Mouse (Mus musculus): ENCODE data around the gene Trim23.
"Not testable (repeated sequence)": the region's sequence is repeated elsewhere in the genome, so short reads cannot be mapped to it uniquely, and the experiment has no call there.

Trim23 gene

DNA sequence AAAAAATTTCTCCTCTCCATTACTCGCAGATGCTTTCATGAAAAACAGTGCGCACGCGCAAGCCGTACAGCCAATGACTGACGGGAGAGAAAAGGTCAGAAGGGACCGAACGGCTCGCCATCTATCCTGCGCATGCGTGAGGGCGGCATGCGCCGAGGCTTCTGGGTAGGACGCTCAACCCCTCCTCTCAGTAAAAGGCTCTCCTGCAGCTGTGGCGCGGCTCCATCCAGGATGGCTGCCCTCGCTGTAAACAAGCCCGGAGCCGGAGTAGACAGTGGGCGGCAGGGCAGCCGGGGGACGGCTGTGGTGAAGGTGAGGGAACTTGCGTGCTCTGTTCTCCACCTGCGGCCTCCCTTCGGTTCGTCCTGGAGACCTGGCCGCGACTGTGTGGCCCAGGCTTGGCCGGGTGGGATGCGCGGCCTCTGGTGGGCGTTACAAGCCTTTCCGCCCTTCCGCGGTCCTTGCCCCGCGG lies at the start of gene Trim23:
Gene Trim23 (plus strand): TSS at position 148 of the 472 bp plus-strand sequence.
- DNase-seq, result peak; percentile 99

DNA sequence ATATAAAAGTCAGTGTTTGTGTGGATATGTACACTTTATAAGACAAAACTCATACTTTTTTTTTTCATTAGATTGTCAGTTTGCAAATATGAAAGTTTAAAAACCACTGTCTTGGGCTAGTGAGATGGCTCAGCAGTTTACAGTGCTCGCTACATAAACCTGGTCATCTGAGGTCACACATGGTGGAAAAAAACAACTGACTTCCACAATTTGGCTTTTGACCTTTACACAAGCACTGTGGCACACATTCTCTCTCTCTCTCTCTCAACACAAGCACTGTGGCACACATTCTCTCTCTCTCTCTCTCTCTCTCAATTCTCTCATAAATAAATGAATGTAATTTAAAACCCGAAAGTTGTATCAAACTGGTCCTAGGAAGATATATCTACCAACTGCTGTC lies 46.0 kb upstream of the Trim23 start:
- no peak for DNase-seq

DNA sequence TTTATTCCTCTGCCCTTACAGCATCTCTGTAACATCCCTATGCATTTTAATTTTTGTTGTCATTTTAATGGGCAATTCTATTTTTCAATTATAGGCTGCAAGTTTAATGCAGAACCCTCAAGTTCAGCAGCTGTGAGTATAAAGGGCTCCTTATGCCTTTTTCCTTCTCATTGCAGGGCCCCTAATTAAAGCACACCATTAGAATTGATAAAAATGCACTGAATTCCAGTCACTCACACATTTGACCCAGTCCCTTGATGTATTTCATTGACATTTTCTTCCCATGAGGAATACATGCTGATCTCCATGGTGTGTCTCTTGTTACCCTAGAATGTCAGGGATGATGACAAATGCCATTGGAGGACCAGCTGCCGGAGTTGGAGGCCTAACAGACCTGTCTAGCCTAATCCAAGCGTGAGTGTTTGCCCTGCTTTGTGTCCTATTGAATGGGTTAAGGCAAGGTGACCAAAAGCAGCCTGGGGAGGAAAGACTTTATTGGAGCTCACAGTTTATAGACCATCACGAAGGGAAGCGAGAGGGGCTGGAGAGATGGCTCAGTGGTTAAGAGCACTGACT lies 44.0 kb upstream of the Trim23 start:
- no peak for DNase-seq

DNA sequence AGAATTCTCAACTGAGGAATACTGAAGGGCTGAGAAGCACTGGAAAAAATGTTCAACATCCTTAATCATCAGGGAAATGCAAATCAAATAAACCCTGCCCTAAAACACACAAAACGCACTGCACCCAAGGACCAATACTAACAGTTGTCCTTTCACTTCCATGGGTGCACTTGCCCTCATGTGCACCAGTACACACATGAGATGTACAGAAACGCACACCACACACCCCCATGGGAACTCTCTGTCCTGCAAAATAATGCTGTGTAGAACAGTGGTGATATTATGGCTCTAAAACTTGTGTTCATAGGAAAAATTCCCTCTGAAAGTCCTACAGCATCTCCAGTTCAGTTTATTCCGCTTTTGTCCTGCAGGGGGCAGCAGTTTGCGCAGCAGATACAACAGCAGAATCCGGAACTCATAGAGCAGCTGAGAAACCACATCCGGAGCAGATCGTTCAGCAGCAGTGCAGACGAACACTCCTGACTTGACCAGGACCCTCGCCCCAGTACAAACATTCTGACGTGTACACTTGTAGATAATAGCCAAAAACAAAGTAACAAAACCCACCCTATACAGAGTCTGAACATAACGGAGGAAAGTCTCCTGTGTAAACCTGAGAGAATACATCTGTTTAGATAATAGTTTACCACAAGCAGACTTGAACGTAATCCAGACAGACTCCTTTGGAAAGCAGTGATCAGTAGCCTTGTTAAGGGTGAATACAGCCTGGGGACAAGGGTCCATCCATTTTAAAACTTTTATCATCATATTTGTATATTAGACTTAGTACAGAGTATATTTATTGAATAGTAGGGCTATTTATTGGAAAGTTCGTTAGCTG lies 39.0 kb upstream of the Trim23 start:
- DNase-seq, result peak; percentile 61

DNA sequence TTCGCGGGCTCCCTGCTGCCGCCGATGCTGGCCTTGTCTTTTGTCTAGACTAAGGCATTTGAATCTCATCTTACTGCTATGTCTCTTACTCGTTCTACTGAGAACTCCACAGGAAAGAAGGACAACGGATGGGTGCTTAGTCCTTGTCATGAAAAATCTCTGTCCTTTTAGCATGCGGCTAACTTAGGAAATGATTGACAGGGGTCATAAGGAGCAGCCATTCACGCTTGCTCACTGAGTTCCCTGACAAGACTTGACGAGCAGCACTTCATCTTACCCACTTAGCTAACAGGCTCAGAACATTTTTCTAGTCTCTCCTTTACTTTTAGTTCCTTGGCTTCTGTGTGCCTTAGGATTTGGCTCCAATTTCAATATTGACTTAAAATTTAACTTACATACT lies 33.7 kb upstream of the Trim23 start:
- DNase-seq, result no peak

DNA sequence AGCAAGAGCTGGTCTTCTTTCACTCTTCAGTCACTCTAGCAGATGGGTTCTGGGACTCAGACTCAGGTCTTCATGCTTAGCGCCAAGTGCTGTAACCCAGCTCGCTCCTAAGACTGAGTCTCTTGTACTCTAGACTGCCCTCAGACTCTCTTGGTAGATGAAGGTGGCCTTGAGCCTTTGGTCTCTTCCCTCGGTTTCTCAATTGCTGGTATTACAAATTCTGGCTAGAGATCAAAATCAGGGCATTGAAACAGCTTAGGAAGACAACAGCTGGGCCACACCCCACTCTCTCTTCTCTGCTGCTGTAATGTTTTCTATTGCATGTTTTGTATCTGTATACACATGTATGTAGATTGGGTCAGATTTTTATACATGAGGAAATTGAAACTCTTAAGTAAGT lies 33.0 kb upstream of the Trim23 start:
- DNase-seq, result no peak

DNA sequence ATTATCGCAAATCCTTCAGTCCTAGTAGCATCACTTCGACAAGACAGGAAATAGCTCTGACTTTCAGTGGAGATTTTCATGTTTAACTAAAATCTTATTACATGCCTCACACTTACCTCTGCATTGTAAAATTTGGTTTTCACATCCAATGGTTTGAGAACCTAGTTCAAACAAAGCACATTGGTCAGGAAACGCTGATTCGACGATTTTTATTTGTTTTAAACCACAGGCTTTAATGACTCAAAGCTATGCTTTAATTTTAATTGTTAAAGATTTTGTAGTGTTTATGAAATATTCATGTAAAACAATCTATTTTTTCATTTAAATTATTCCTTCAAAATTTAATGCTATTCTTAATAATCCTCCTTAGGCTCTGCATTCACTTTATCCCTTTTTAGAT lies 24.4 kb upstream of the Trim23 start:
- no peak for DNase-seq

DNA sequence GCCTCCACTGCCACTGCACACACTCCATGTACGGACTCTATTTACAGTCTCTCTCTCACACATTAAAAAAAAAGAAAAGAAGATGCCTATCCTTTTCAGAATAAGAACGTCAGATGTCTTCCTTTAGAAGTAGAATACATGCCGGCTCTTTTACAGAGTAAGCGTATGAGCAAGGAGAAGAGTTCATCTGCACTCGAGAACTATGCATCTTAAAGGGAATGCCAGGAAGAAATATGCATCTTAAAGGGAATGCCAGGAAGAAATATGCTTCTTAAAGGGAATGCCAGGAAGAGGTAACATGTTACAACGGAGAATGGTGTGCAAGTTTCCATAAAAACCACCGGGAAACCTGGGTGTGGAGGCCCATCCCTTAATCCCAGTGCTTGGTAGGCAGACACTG lies 23.5 kb upstream of the Trim23 start:
- DNase-seq, result no peak

DNA sequence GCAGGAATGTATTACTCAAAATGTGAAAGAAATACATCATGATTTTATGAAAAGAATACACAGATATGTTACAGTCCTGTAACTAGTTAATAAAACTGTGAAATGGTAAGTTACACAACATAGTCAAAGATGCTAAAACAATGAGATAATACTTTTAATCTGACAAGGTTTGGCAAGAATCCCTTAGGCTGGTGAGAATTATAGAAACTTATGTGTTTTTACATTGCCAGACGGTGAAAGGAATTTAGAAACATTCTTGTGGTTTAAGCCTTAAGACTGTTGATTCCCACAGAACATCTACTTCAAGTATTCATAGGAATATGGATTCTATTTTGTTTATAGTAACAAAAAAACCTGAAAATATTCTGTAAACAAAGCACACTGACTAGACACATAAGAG lies 22.9 kb upstream of the Trim23 start:
- DNase-seq, result no peak

DNA sequence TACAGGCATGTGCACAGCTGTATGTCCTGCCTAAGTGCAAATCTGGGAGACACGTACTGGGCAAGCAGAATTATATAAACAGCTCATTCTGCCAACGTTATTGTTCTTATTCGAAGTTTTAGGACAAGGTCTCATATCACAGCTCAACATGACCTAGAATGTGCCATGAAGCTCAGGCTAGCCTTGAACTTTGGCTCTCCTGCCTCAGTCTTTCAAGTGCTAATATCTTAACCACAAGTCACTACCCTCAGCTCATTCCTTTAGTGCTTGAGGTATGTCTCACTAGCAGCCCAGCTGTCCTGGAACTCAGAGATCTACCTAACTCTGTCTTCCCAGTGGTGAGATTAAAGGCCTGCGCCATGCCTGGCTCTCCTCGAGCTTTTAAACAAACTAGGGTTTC lies 6.9 kb upstream of the Trim23 start:
- DNase-seq, result no peak

DNA sequence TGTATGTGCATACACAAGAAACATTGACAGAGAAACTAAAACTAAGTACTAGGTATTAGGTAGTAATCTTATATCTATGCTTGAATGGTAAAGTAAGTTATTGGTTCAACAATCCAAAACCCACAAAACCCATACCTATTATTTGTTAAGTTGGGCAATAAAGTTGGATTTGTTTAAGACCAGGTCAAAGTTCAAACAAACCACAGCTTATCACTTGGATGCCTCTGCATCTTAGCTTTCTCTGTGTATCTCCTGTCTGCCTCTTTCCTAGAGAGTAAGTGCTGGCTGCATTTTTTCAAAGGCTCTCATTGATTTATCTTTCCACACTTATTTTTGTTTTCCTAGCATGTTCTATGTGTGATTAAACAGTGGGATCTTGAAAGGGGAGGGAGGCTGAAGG lies 6.1 kb upstream of the Trim23 start:
- DNase-seq, result no peak

DNA sequence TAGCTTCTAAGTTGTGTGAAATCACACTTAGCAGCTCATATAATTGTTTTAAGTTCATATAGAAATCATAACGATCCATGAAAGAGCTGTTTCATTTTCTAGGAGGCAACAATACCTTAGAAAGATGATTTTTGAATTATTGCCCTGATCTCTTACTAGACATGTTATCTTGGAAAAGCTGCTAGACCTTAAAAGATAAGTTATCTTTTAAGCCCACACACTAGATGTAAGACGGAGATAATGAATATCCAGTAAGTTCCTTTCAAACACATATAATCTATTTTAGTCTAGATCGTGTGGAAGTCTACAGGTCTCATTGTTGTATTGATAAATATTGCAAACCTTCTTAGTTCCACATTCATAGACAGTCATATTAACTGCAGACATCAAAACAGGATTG lies 1.7 kb upstream of the Trim23 start:
- no peak for DNase-seq

DNA sequence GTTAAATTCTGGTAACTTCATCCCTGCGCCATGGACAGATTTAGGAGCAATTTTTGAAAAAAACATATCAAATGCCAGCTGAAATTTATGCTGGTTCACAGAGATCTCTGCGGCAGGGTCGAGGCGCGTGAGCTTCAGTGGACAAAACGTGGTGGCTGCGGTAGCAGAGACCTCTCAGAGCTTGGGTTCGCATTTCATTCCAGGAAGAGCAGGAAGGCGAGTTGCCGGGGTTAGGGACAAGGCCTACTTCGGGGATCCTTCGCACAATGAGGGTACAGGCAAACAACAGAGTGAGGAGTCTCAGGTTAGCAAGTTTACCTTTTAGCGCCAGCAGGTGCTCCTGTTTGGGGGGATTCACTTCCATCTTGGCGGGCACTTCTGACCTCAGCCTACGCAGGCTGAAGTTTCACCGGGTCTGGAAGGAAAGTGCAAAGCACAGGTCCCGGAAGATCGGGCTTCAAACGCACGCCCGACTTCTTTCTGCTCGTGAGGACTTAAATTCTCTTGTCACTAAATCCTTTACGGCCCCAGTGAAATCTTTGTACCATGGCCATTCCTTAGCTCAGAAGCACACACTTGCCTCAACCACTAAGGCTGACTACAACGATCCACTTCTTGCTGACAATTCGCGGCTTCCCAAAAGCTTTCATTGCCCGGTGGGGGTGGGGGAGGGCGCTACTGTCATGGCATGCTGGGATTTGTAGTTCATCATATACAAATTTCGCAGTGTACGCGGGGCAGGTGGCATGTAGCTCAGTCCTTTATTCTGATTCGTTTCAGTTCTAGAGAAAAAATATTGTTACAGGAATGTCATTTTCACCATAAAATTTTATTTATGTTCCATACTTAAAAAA lies 574 bp upstream of the Trim23 start, which contains the start of gene Trappc13:
Gene Trappc13 (minus strand): TSS at position 674 of the 854 bp plus-strand sequence.
- no peak for DNase-seq

DNA sequence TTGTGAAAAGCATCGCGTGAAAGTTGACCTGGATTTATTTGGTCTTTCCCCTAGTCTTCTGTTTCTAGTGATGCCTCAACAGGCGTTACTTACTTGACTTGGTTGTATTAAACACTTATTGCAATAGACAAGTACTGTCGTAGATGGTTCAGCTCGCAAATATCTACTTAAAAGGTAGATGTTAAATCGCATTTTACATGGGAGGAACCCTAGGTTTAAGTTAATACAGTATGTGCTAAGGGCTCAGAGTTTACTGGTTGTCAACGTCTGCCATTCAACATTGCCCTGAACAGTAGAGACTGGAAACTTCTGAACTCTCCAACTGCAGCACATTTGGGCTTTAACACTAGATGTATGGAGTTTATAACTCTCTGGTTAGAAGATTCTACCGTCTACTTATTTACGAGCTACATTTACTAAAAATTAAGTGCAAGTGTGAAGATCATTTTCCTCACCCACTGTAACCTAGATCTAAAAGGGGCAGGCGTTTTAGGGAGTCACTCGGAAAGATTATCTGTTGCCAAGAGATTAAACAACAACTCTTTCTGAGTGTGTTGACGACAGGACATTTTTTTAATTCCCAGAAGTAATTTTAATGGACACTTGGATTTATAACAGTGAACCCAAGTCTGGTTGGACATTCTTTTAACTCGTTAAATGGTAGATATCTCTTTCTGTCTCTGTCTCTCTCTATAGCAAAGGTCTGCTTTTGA lies 735 bp downstream of the Trim23 start:
- no peak for DNase-seq

DNA sequence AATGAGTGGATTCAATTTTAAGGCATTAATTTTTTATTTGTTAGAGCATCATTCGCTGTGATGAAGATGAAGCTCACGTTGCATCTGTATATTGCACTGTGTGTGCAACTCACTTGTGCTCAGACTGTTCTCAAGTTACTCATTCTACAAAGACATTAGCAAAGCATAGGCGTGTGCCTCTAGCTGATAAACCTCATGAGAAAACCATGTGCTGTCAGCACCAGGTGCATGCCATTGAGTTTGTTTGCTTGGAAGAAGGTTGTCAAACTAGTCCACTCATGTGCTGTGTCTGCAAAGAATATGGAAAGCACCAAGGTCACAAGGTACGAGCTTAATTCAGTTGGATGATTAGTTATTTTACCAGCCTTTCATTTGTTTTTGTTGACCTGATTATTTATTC lies 8.8 kb downstream of the Trim23 start:
- no peak for DNase-seq

DNA sequence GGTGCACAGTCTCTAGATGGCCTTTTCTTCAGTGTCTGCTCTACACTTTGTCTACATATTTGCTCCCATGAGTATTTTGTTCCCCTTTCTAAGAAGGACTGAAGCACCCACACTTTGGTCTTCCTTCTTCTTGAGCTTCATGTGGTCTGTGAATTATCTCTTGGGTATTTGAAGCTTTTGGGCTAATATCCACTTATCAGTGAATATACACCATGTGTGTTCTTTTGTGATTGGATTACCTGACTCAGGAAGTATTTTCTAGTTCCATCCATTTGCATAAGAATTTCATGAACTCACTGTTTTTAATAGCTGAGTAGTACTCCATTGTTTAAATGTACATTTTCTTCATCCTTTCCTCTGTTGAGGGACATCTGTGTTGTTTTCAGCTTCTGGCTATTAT lies 17.3 kb downstream of the Trim23 start:
- DNase-seq, result not testable (repeated sequence)

DNA sequence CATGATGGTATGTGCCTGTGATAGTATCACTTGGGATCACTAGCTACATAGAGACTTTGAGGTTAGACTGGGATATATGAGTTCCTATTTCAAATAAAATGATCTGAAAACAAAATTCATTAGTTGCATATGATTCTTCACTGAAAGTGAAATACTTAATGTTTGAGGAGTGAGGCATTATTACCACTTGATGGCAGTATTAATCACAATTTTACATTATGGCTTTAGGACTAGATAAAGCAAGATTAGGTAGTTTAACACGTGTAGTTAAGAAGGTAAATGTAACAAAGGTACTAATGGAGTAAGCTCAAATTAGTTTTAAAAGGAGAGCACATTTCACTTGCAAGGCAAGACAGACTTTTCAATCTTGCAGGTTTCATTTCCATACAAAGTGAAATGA lies 25.7 kb downstream of the Trim23 start:
- DNase-seq, result no peak

DNA sequence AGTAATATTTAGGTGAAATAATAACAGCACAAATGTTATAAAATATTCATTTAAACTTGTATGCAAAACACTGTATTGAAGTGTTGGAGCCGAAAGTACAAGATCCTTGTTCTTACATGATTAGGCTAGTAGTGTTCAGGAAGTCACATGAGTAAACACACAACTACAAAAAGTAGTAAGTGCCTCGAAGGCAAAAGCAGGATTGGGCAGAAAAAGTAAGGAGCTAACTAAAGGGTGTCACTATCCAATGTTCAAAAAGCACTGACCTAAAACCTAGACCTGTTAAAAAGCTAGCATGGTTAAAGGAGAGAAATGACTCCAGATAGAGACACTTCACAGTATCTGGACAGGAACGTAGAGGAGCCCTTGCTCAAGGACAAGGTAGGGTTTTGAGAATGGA lies 48.9 kb downstream of the Trim23 start:
- no peak for DNase-seq

DNA sequence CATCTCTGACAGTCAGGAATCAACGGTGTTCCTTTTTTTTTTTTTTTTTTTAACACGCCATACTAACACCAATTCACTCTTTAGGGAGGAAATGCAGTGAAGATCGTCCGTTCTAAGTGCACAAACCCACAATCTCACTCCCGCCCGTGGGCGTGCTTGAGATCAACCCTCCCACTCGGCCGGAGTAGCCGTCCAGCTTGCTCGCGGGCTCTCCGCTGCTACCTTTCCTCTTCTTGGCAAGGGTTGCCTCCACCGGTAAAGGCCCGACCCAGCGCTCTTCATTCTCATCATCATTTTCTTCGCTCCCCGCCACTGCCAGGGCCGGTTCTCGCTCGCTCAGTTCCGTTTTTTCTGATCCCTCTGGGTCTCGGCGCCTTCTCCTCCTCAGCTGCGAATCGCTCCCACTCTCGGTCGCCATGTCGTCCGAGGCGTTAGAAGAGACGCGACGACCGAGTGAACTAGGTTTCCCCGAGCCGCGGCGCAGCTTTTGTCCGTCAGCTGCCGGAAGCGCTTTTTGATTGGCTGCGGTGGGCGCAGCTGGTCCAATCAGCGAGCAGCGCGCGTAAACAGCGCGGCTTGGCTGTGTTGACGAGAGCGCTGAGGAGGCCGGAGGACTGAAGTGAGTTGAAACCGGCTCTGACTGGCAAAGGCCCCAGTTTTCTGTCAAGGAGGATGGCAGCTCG lies 49.9 kb downstream of the Trim23 start, which contains the start of the genes Cenpk and Ppwd1:
Gene Cenpk (plus strand): TSS at position 228 of the 683 bp plus-strand sequence.
Gene Ppwd1 (minus strand): TSS at position 460 of the 683 bp plus-strand sequence.
- peak; percentile 93 for DNase-seq

DNA sequence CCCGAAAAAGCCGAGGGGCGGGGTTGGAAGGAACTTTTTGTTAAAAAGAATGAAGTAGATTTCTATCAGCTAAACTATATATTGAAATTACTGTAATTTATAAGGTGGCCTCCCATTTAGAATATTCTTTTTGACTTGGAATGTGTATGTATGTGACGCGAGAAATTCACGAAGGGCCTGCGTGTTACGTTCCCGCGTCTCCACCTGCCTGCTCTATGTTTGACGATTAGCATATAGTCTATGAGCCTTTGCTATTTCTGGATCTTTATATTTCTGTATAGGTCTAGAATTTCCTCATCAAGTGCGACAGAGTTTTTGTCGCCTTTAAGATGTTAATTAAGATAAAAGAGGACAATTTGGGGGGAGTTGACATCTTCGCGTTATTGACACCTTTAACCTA lies 50.6 kb downstream of the Trim23 start:
- no peak for DNase-seq

Measured in cerebellum, adult 11-12 months (tissue).